Mouse (Mus musculus) lung, postnatal 0 days (tissue): ENCODE measurements around the gene Gm20388. TPM values are rescaled to one million over a fixed set of nuclear protein-coding genes. Genes with fewer than 3 reads are reported as not detected.
A peak's percentile ranks its signal among the peaks of the same experiment; 100 is the strongest.
"Not testable (repeated sequence)": the region's sequence is repeated elsewhere in the genome, so short reads cannot be mapped to it uniquely, and the experiment has no call there.

Experiments
- ATAC-seq: fragments of 200-750 bp; cut with Nextera tagmentation; 2 replicates; pipeline ENCODE4 v1.8.0; 2017; ENCODE audit warnings: moderate library complexity
- DNase-seq: peaks from one replicate; pipeline ENCODE4 v3.0.0-alpha.2; 2016; ENCODE audit warnings: low spot score
- H3K27ac ChIP-seq: fragments of 300-500 bp; sonication (generic); 2 replicates; pipeline ENCODE4 v1.5.1; 2014; ENCODE audit warnings: antibody characterized with exemption, mild to moderate bottlenecking, low read length, mixed read lengths
- H3K27me3 ChIP-seq: fragments of 300-500 bp; sonication (generic); replicated peaks from 2 replicates; pipeline ENCODE4 v1.6.1; 2014; ENCODE audit warnings: low read length, mixed read lengths; ENCODE audit not compliant: insufficient read depth
- H3K36me3 ChIP-seq: fragments of 300-500 bp; sonication (generic); 2 replicates; pipeline ENCODE4 v1.6.1; 2014; ENCODE audit warnings: low read length, mixed read lengths; ENCODE audit not compliant: insufficient read depth
- H3K4me1 ChIP-seq: fragments of 300-500 bp; sonication (generic); 2 replicates; pipeline ENCODE4 v1.6.1; 2014; ENCODE audit warnings: antibody characterized with exemption, low read depth, low read length, mixed read lengths; ENCODE audit not compliant: insufficient read depth
- H3K4me2 ChIP-seq: fragments of 300-500 bp; sonication (generic); replicated peaks from 2 replicates; pipeline ENCODE4 v1.6.1; 2014; ENCODE audit warnings: low read depth, mild to moderate bottlenecking, low read length, moderate library complexity, mixed read lengths
- H3K4me3 ChIP-seq: fragments of 300-500 bp; sonication (generic); 2 replicates; pipeline ENCODE4 v1.5.1; 2014; ENCODE audit warnings: low read depth, low read length
- H3K9ac ChIP-seq: fragments of 300-500 bp; sonication (generic); replicated peaks from 2 replicates; pipeline ENCODE4 v1.6.1; 2014; ENCODE audit warnings: low read depth, mild to moderate bottlenecking
- H3K9me3 ChIP-seq: fragments of 300-500 bp; sonication (generic); 2 replicates; pipeline ENCODE4 v1.6.1; 2016; ENCODE audit warnings: low read length, mixed read lengths
- CTCF ChIP-seq: IDR thresholded peaks from 2 replicates; pipeline ENCODE4 v1.5.1; 2016; ENCODE audit warnings: antibody characterized with exemption, mild to moderate bottlenecking
- EP300 ChIP-seq: IDR thresholded peaks from 2 replicates; pipeline ENCODE4 v1.6.1; 2016; ENCODE audit warnings: antibody characterized with exemption, mild to moderate bottlenecking, control low read depth
- WGBS: fragments of 180-500 bp; shearing (Covaris S2); extraction: QIAGEN DNeasy Blood & Tissue Kit; methylation state at CpG from one replicate; pipeline ENCODE4 v1.1.7; 2014; 5-methylcytosine and 5-hydroxymethylcytosine counted together
- polyA plus RNA-seq: library from polyadenylated mRNA; unstranded; fragments of >200 nt; fragmentation: Nextera tagmentation; extraction: Ambion mirVana; gene quantifications from 2 replicates; pipeline ENCODE4 v1.2.1, GENCODE M21; 2015

Gene Gm20388
- polyA plus RNA-seq, 1 experiment from 2014 or later, result not detected

DNA sequence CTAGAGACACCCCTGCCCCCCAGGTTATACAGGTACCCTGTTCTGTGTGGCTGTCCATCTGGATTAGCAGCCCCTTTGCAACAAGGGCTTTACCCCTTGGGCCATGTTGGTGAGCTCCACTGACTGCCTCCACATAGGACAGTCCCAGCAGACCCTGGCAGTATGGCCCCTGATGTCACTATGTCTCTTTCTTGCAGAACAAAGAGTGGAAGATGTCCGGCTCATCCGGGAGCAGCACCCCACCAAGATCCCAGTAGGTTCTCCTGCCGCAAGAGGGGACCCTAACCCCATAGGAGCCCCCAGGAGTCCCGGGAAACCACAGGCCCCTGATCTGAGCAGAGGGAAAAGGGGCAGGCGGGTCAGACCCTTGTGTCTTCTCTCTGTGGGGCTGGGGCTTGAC lies 1682.7 kb downstream of the Gm20388 start:
- TF ChIP-seq CTCF (no peak), EP300 (no peak)
- DNase-seq, result no peak
- WGBS, result 96% methylated on average over 5 of the region's 5 CpGs
- Histone ChIP-seq H3K27ac (no peak overlapping the region), H3K9me3 (no peaks in the 10 kb centered on the region), H3K36me3 (peaks cover 17% of the 10 kb centered on the region; the same call in 1 of the 2 replicates), H3K27me3 (no peaks in the 10 kb centered on the region), H3K4me1 (peaks cover 15% of the 10 kb centered on the region), H3K4me2 (no peak overlapping the region), H3K9ac (no peak overlapping the region), H3K4me3 (no peak overlapping the region)
- ATAC-seq, result no peak

DNA sequence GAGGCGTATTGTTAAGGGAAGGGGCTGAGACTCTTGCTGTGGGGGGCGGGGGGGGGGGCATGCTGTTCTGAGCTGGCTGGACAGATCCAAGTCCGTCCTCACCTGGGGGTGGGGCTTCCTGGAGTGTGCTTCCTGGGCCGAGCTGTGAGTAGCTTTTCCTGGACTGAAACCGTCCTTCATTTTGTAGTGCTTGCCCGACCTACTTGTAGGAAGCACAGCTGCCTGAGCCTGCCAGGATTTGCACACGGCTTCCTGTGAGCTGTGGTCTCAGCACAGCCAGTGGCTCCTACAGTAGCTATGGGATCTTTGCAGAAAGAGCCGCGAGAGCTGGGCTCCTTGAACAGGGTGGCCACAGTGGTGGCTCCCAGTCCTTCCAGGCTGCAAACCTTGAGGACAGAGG lies 1683.3 kb downstream of the Gm20388 start:
- peak overlapping the region; percentile 43; the same call in 1 of the 2 replicates for H3K27ac ChIP-seq
- TF ChIP-seq EP300 (no peak), CTCF (no peak)

DNA sequence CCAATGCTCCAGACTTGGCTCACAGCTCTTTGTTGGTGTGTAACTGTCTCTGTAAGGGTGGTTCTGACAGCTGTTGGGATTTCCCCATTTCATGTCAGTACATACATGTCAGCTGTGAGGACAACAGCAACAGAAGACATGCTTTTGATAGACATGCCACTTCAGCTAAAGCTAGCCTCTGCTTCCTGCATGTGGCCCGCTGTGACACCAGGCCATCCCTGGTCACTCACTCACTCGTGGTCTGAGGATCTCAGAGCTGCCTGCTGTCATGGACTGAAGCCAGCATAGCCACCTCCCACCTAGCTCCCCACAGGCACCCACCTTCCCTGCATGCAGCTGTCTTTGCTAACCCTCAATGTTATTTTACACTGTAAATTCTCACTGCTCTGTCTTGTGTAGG lies 1686.9 kb downstream of the Gm20388 start:
- not testable (repeated sequence) for H3K9ac ChIP-seq, H3K9me3 ChIP-seq, H3K4me3 ChIP-seq, DNase-seq, ATAC-seq, H3K27me3 ChIP-seq, H3K27ac ChIP-seq, H3K4me2 ChIP-seq, H3K4me1 ChIP-seq
- WGBS, result 72% methylated on average over 2 of the region's 2 CpGs
- H3K36me3 ChIP-seq, result peaks cover 38% of the 10 kb centered on the region

More for the DNA sequence above, 1683.3 kb downstream of the Gm20388 start:
- DNase-seq (peak; percentile 52), ATAC-seq (no peak)
- peaks cover 17% of the 10 kb centered on the region; the same call in 1 of the 2 replicates for H3K36me3 ChIP-seq
- H3K4me3 ChIP-seq, result no peak overlapping the region
- 44% methylated on average over 9 of the region's 9 CpGs for WGBS
- no peak overlapping the region for H3K9ac ChIP-seq
- peaks cover 15% of the 10 kb centered on the region for H3K4me1 ChIP-seq
- no peaks in the 10 kb centered on the region for H3K27me3 ChIP-seq
- no peaks in the 10 kb centered on the region for H3K9me3 ChIP-seq
- H3K4me2 ChIP-seq, result no peak overlapping the region

DNA sequence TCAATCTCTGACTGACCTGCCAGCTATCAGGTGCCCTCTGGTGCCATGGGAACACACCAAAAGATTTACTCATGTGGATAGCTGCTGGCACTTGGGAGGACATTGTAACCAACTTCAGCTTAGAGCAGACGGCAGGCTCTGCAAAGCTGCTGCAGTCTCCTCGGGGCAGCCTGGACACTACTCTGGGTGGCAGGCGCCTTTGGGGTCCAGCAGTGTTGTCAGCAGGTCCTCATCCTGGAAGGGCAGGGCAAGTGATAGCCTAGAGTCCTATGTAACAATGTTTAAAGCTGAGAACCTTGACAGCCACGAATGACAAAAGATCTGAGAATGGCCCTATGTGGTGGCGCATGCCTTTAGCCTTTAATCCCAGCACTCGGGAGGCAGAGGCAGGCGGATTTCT lies 1687.5 kb downstream of the Gm20388 start:
- ATAC-seq (no peak), DNase-seq (no peak)
- Histone ChIP-seq H3K4me2 (no peak overlapping the region), H3K9ac (no peak overlapping the region), H3K9me3 (no peaks in the 10 kb centered on the region), H3K36me3 (peaks cover 38% of the 10 kb centered on the region), H3K4me3 (no peak overlapping the region), H3K27ac (no peak overlapping the region), H3K27me3 (no peaks in the 10 kb centered on the region), H3K4me1 (no peaks in the 10 kb centered on the region; the same call in 1 of the 2 replicates)
- WGBS, result 91% methylated on average over 7 of the region's 7 CpGs
- TF ChIP-seq EP300, result no peak
- no peak for TF ChIP-seq CTCF

- no peak overlapping the region for H3K9ac ChIP-seq
- no peak overlapping the region for H3K4me3 ChIP-seq
- H3K36me3 ChIP-seq, result peaks cover 40% of the 10 kb centered on the region
- no peak overlapping the region for H3K4me2 ChIP-seq
- H3K9me3 ChIP-seq, result no peaks in the 10 kb centered on the region
- WGBS, result 28% methylated on average over 7 of the region's 7 CpGs
- TF ChIP-seq EP300 (no peak), CTCF (peak; percentile 95)
- no peaks in the 10 kb centered on the region for H3K4me1 ChIP-seq
- ATAC-seq (peak; percentile 71), DNase-seq (peak; percentile 90)
- no peak overlapping the region for H3K27ac ChIP-seq
- no peaks in the 10 kb centered on the region for H3K27me3 ChIP-seq
Measured at GRCm38 (mm10) chr8:121598892-121599291, 1688.3 kb downstream of the Gm20388 start.

DNA sequence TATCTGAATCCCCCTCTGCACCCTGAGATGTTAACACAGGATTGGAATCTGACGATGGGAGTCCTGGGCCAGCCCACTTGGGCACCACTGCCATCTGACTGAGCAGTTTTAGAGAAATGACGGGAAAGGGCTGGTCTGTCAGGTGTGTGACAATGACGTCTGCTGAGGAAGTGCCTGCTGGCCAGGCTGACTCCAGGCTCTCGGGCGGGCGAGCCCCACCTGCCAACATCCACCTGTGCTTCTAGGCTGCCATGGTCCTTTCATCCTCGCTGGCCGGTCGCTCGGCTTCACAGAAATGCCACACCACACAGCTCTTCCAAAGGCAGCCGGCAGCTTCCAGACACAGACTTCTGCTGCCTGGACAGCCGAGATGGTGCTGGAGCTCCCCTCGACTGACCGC lies 1689.2 kb downstream of the Gm20388 start:
- no peak for TF ChIP-seq EP300
- TF ChIP-seq CTCF, result no peak
- H3K4me2 ChIP-seq, result no peak overlapping the region
- no peak for ATAC-seq
- DNase-seq, result no peak
- H3K9ac ChIP-seq, result no peak overlapping the region
- H3K9me3 ChIP-seq, result no peaks in the 10 kb centered on the region
- no peak overlapping the region for H3K4me3 ChIP-seq
- 88% methylated on average over 14 of the region's 14 CpGs for WGBS
- H3K36me3 ChIP-seq, result peaks cover 41% of the 10 kb centered on the region
- no peaks in the 10 kb centered on the region for H3K4me1 ChIP-seq
- no peaks in the 10 kb centered on the region for H3K27me3 ChIP-seq
- H3K27ac ChIP-seq, result no peak overlapping the region

DNA sequence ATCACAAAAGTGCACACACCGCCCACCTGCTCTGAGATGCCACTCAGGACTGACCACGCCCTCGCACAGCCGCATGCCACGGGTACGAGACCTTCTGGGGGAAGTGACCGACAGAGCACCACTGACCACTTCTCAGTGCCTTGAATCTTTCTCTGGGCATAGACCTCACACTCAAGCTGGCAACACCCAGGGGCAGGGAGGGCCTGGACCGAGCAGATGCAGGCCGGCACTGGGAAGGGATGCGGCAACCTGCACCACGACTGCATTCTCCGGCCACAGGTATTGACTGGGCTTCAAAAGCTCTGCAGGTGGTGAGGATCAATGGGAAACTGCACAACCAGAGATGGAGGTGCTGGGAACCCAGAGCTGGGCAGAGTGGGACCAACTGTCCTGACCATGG lies 1691.8 kb downstream of the Gm20388 start:
- H3K27me3 ChIP-seq, result no peaks in the 10 kb centered on the region
- WGBS, result 81% methylated on average over 12 of the region's 12 CpGs
- H3K9ac ChIP-seq, result no peak overlapping the region
- no peak for DNase-seq
- no peak for TF ChIP-seq EP300
- no peak for TF ChIP-seq CTCF
- H3K27ac ChIP-seq, result no peak overlapping the region
- H3K4me1 ChIP-seq, result no peaks in the 10 kb centered on the region
- H3K4me2 ChIP-seq, result no peak overlapping the region
- peaks cover 51% of the 10 kb centered on the region for H3K36me3 ChIP-seq
- no peaks in the 10 kb centered on the region for H3K9me3 ChIP-seq
- no peak for ATAC-seq
- no peak overlapping the region for H3K4me3 ChIP-seq
